Mouse (Mus musculus) heart, embryonic 10.5 days (tissue): ENCODE data around the gene Dync2li1. TPM values are rescaled to one million over a fixed set of nuclear protein-coding genes. Genes with fewer than 3 reads are reported as not detected.

Experiments used
- DNase-seq: peaks from one replicate; pipeline ENCODE4 v3.0.0-alpha.2; 2017; ENCODE audit warnings: low spot score
- H3K27ac ChIP-seq: fragments of 300-500 bp; sonication (generic); 2 replicates; pipeline ENCODE4 v1.5.1; 2016; ENCODE audit warnings: mild to moderate bottlenecking
- H3K27me3 ChIP-seq: fragments of 300-500 bp; sonication (generic); 2 replicates; pipeline ENCODE4 v1.6.1; 2016; ENCODE audit warnings: mild to moderate bottlenecking; ENCODE audit not compliant: poor library complexity, insufficient read depth, severe bottlenecking
- H3K36me3 ChIP-seq: fragments of 300-500 bp; sonication (generic); 2 replicates; pipeline ENCODE4 v1.6.1; 2016; ENCODE audit warnings: mild to moderate bottlenecking, moderate library complexity
- H3K4me1 ChIP-seq: fragments of 300-500 bp; sonication (generic); 2 replicates; pipeline ENCODE4 v1.6.1; 2016; ENCODE audit warnings: mild to moderate bottlenecking
- H3K4me3 ChIP-seq: fragments of 300-500 bp; sonication (generic); 2 replicates; pipeline ENCODE4 v1.5.1; 2016; ENCODE audit warnings: mild to moderate bottlenecking, moderate library complexity
- H3K9me3 ChIP-seq: fragments of 300-500 bp; sonication (generic); 2 replicates; pipeline ENCODE4 v1.6.1; 2016; ENCODE audit warnings: mild to moderate bottlenecking, moderate library complexity
- WGBS: fragments of 180-500 bp; shearing (Covaris S2); methylation state at CpG from one replicate; pipeline ENCODE4 v1.1.7; 2016; 5-methylcytosine and 5-hydroxymethylcytosine counted together
- polyA plus RNA-seq: library from polyadenylated mRNA; unstranded; fragments of >200 nt; fragmentation: Nextera tagmentation; extraction: Ambion mirVana; gene quantifications from 2 replicates; pipeline ENCODE4 v1.2.1, GENCODE M21; 2016

Dync2li1 gene
- polyA plus RNA-seq, 1 experiment from 2014 or later: 17.2 TPM

- no peak overlapping the region for H3K4me3 ChIP-seq
- no peak overlapping the region for H3K27ac ChIP-seq
- no peaks in the 10 kb centered on the region for H3K9me3 ChIP-seq
- DNase-seq: peak; percentile 59
- H3K27me3 ChIP-seq: no peaks in the 10 kb centered on the region
- 0 out of 2 replicates have a peak, but pooled peaks cover 2% of the 10 kb centered on the region for H3K36me3 ChIP-seq
- peaks cover 3% of the 10 kb centered on the region; the same call in 1 of the 2 replicates for H3K4me1 ChIP-seq
- WGBS: 89% methylated on average over 12 of the region's 12 CpGs
These were observed 28.4 kb upstream of the Dync2li1 start for GRCm38 (mm10) chr17:84597859-84598258.

DNA sequence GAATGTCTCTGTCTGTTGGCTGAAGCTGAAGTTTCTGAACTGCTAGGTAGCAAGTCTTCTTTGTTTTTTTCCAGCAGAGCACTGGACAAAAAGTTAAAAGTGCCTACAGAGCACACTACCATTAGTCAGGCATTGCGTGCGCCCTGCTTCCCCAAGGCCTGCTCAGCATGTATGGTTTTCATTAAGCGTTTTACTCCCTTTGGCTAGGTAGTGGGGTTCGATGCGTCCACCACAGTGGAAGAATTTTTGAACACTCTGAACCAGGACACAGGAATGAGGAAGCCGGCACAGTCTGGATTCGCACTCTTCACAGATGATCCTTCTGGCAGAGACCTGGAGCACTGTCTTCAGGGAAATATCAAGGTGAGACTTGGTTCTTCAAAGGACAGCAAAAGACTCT is 27.4 kb upstream of the Dync2li1 start:
- H3K27ac ChIP-seq: no peak overlapping the region
- H3K4me3 ChIP-seq: no peak overlapping the region
- peak; percentile 55 for DNase-seq
- peaks cover 11% of the 10 kb centered on the region; the same call in 1 of the 2 replicates for H3K4me1 ChIP-seq
- no peaks in the 10 kb centered on the region for H3K9me3 ChIP-seq
- H3K36me3 ChIP-seq: 0 out of 2 replicates have a peak, but pooled peaks cover 2% of the 10 kb centered on the region
- WGBS: 91% methylated on average over 7 of the region's 7 CpGs
- no peaks in the 10 kb centered on the region for H3K27me3 ChIP-seq

DNA sequence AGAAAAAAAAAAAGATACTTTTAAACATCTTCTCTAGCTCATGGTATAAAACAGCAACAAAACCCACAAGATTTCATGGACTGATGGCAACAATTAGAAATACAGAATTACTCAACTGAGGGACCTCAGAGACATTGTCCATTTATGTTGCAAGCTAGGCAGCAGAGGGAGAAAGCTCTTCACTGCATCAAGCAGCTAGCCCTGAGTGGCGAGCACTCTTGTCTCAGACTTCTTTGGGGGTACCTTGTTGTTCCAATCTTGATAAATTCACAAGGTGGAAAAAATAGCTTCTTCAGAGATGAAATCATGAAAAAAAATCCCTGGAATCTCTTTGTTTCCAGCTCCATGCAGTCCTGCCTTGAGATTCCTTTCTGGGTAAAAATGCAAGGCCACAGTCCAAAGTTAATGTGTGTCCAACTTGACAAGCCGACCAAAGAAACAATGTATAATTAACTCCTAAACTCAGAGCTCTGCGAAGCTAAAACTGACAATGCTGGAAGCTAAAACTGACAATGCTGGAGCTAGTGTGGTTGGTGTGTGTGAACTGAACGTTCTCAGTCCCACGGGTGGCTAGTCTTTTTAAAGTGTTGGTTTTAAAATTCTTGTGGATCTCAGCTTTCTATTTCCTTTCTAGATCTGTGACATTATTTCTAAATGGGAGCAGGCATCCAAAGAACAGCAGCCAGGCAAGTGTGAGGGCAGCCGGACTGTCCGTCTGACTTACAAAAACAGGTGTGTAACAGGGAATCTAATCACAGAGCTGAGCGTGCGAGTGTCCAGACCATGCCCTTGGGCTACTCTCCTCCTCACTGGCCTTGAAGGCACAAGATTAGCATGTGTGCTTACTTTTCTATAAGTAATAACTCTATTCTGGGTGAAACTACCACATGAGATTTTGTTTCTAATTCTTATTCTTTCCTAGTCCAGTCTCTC is 26.0 kb upstream of the Dync2li1 start:
- no peaks in the 10 kb centered on the region for H3K27me3 ChIP-seq
- no peak overlapping the region for H3K27ac ChIP-seq
- no peak overlapping the region for H3K4me3 ChIP-seq
- 78% methylated on average over 9 of the region's 9 CpGs for WGBS
- no peaks in the 10 kb centered on the region for H3K36me3 ChIP-seq
- peak; percentile 43 for DNase-seq
- no peaks in the 10 kb centered on the region for H3K9me3 ChIP-seq
- peaks cover 11% of the 10 kb centered on the region; the same call in 1 of the 2 replicates for H3K4me1 ChIP-seq

DNA sequence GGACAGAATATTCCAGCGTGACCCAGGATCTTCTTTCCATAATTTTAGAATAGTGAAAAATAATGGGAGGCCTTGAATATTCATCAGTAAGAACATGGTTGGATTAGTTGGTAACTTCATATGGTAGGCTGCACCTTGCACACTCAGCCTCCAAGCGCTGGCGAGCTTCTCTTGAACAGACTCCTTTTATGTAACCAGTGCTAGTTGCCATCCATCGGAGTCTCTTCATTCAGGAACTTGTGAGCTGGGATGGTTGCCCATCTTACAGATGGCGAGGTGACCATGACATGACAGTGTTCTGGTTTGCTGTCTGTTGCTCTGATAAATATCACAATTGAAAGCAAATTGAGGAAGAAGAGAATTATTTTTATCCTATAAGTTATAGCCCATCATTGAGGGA is 24.5 kb upstream of the Dync2li1 start:
- Histone ChIP-seq H3K9me3 (no peaks in the 10 kb centered on the region), H3K27ac (no peak overlapping the region), H3K4me3 (no peak overlapping the region), H3K4me1 (peaks cover 9% of the 10 kb centered on the region; the same call in 1 of the 2 replicates), H3K27me3 (no peaks in the 10 kb centered on the region), H3K36me3 (no peaks in the 10 kb centered on the region)
- DNase-seq: peak; percentile 66
- WGBS: 90% methylated on average over 5 of the region's 5 CpGs

DNA sequence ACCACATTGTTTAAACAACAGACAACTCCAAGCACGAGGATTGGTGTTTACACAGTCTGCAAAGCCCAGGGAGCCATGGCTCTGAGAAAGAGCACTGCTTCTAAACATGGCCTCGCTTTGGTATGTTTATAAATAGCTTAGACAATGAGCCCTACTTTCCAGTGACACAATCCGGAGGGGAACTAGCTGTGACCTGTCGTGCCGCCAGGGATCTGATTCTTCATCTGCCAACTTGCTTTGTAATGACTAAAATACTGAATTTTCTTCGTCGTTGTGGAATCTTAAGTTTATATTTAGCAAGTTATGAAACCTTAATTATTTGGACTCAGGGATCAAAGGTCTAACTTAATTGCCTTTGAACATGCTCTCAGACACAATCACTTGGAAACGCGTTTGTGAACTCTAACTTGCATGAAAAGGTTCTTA is 23.1 kb upstream of the Dync2li1 start:
- H3K4me3 ChIP-seq: no peak overlapping the region
- whole genome bisulfite sequencing: 56% methylated on average over 9 of the region's 9 CpGs
- H3K27ac ChIP-seq: no peak overlapping the region; the same call in 1 of the 2 replicates
- H3K27me3 ChIP-seq: no peaks in the 10 kb centered on the region
- H3K4me1 ChIP-seq: peaks cover 10% of the 10 kb centered on the region; the same call in 1 of the 2 replicates
- H3K9me3 ChIP-seq: no peaks in the 10 kb centered on the region
- peak; percentile 61 for DNase-seq
- H3K36me3 ChIP-seq: no peaks in the 10 kb centered on the region

- H3K9me3 ChIP-seq: no peaks in the 10 kb centered on the region
- H3K27ac ChIP-seq: no peak overlapping the region
- peak; percentile 59 for DNase-seq
- 88% methylated on average over 10 of the region's 10 CpGs for WGBS
- no peak overlapping the region for H3K4me3 ChIP-seq
- H3K4me1 ChIP-seq: peaks cover 10% of the 10 kb centered on the region; the same call in 1 of the 2 replicates
- no peaks in the 10 kb centered on the region for H3K27me3 ChIP-seq
- H3K36me3 ChIP-seq: no peaks in the 10 kb centered on the region
These were observed 22.4 kb upstream of the Dync2li1 start for GRCm38 (mm10) chr17:84603709-84604420.

DNA sequence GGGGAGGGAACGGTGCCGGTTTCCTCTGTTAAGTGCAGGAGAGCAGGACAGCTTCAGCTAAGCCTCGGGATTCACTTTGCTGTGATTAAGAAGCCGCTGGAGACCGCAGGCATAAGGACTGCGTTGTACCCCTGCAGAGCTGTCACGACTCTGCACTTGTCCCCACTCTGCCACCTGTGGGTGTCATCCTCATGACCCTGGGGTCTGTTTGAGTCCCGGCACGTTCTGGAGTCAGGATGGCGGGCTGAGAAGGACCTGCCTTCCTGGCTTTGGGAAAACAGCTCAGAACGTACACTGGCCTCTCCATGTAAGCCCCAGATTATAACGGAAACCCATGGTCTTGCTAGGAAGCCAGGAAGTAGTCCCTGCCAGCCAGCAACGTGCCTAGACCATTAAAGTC is 19.3 kb upstream of the Dync2li1 start:
- 34% methylated on average over 13 of the region's 13 CpGs for WGBS
- H3K27ac ChIP-seq: no peak overlapping the region
- H3K4me1 ChIP-seq: peaks cover 10% of the 10 kb centered on the region; the same call in 1 of the 2 replicates
- H3K9me3 ChIP-seq: no peaks in the 10 kb centered on the region
- H3K27me3 ChIP-seq: no peaks in the 10 kb centered on the region
- DNase-seq: peak; percentile 68
- no peak overlapping the region for H3K4me3 ChIP-seq
- H3K36me3 ChIP-seq: peaks cover 2% of the 10 kb centered on the region; the same call in 1 of the 2 replicates

DNA sequence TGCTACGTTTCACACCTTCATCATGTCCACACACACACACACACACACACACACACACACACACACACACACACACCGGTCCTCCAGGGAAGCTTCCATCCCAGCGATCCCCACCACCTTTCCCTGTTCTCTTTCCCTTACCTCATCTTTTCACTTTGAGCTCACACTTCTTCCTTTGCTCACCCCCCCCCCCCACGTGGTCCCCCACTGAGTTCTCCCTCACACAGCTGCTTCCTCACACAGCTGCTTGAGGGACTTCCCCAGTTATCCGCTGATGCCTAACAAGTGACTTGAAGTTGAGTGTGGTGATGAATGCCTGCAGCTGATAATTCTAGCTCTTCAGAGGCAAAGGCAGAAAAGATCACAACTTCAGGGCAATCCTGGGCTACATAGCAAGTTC is 18.7 kb upstream of the Dync2li1 start:
- no peaks in the 10 kb centered on the region for H3K27me3 ChIP-seq
- no peaks in the 10 kb centered on the region for H3K9me3 ChIP-seq
- H3K4me3 ChIP-seq: no peak overlapping the region
- peaks cover 10% of the 10 kb centered on the region; the same call in 1 of the 2 replicates for H3K4me1 ChIP-seq
- no peak overlapping the region for H3K27ac ChIP-seq
- H3K36me3 ChIP-seq: peaks cover 4% of the 10 kb centered on the region; the same call in 1 of the 2 replicates
- WGBS: 60% methylated on average over 5 of the region's 5 CpGs
- no peak for DNase-seq

DNA sequence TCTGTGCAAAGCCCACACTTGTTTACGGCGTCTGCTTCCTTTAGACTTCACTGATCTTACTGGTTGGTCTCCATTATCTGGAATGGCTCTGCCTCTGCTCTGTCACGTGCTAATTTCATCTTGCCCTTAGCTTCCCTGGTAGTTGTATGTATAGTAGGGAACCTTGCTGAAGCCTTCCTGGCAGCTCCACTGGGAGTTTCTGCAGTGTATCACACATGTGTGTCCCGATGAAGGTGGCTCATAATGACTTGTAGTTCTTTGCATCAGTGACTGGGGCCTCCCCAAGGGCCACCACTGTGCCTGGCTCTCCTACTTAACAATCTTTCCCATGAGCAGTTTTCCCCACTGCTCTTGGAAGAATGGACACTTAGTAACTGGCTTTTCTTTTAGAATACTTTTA is 17.7 kb upstream of the Dync2li1 start:
- 71% methylated on average over 4 of the region's 4 CpGs for WGBS
- peak; percentile 46 for DNase-seq
- Histone ChIP-seq H3K4me3 (no peak overlapping the region), H3K27ac (no peak overlapping the region), H3K4me1 (peaks cover 2% of the 10 kb centered on the region; the same call in 1 of the 2 replicates), H3K9me3 (no peaks in the 10 kb centered on the region), H3K36me3 (peaks cover 11% of the 10 kb centered on the region; the same call in 1 of the 2 replicates), H3K27me3 (no peaks in the 10 kb centered on the region)

- Histone ChIP-seq H3K27me3 (no peaks in the 10 kb centered on the region), H3K27ac (no peak overlapping the region), H3K4me1 (peaks cover 2% of the 10 kb centered on the region; the same call in 1 of the 2 replicates), H3K4me3 (no peak overlapping the region), H3K9me3 (no peaks in the 10 kb centered on the region), H3K36me3 (peaks cover 18% of the 10 kb centered on the region; the same call in 1 of the 2 replicates)
- no peak for DNase-seq
- WGBS: 80% methylated on average over 9 of the region's 9 CpGs
These were observed 14.8 kb upstream of the Dync2li1 start for GRCm38 (mm10) chr17:84611500-84611899.

- Histone ChIP-seq H3K36me3 (peaks cover 18% of the 10 kb centered on the region; the same call in 1 of the 2 replicates), H3K27me3 (no peaks in the 10 kb centered on the region), H3K27ac (no peak overlapping the region), H3K4me1 (no peaks in the 10 kb centered on the region; the same call in 1 of the 2 replicates), H3K9me3 (no peaks in the 10 kb centered on the region), H3K4me3 (no peak overlapping the region)
- no peak for DNase-seq
- 61% methylated on average over 7 of the region's 7 CpGs for WGBS
These were observed 14.3 kb upstream of the Dync2li1 start for GRCm38 (mm10) chr17:84611971-84612370.

- Histone ChIP-seq H3K4me3 (no peak overlapping the region), H3K4me1 (no peaks in the 10 kb centered on the region), H3K27me3 (no peaks in the 10 kb centered on the region), H3K36me3 (peaks cover 18% of the 10 kb centered on the region; the same call in 1 of the 2 replicates), H3K27ac (no peak overlapping the region), H3K9me3 (no peaks in the 10 kb centered on the region)
- DNase-seq: no peak
- 88% methylated on average over 11 of the region's 11 CpGs for WGBS
These were observed 10.5 kb upstream of the Dync2li1 start for GRCm38 (mm10) chr17:84615811-84616210.
